Mouse (Mus musculus): ENCODE data around the gene Slc41a2.
"Not testable (repeated sequence)": the region's sequence is repeated elsewhere in the genome, so short reads cannot be mapped to it uniquely, and the experiment has no call there.

The Slc41a2 gene

DNA sequence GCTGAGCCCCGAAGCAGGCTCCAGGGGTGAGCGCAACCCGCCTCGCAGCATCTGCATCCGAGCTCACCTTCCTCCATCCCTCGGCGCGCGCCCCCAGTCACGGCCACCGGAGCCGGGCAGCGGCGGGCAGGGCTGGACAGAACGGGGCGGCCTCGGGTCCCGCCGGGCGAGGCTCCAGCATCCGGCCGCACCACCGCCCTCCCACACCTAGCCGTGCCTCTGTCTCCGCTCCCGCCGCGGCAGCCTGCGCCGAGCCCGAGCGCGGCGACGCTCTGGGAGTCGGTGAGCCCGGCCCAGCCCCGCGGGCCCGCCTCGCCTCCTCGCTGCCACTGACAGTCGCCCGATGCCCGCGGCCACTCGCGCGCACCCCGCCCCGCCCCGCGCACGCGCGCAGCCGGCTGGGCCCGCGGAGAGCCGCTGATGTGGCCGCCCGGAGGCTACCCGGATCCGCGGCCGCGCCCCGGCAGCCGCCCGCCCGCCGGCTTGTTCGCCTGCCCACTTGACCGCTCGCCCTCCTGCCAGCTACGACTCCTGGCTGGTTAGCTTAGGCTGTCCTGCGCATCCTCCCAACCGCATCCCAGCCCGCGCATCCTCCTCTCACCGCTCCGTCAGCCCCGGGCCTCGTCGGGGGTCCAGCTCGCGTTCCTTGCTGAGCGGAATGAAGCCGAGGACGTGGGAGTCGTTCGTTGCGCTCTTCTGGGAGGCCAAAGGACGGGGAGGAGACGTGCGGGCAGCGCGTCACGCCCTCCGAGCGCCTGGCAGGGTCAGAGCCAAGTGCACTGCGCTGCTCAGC lies at the start of gene Slc41a2:
TSS of gene Slc41a2 (minus strand) at position 724 of the 793 bp plus-strand sequence.
- peak; percentile 98 for DNase-seq

GRCm38 (mm10) chr10:83385330-83385910 lies 47.7 kb upstream of the Slc41a2 start:
- peak; percentile 22 for DNase-seq

GRCm38 (mm10) chr10:83384456-83385215 lies 47.0 kb upstream of the Slc41a2 start:
- DNase-seq: peak; percentile 37

- DNase-seq: peak; percentile 82
Observed at GRCm38 (mm10) chr10:83383863-83384262, 46.2 kb upstream of the Slc41a2 start.

GRCm38 (mm10) chr10:83382988-83383387 lies 45.3 kb upstream of the Slc41a2 start:
- peak; percentile 34 for DNase-seq

- DNase-seq: peak; percentile 42
Observed at GRCm38 (mm10) chr10:83382528-83382927, 44.8 kb upstream of the Slc41a2 start.

DNA sequence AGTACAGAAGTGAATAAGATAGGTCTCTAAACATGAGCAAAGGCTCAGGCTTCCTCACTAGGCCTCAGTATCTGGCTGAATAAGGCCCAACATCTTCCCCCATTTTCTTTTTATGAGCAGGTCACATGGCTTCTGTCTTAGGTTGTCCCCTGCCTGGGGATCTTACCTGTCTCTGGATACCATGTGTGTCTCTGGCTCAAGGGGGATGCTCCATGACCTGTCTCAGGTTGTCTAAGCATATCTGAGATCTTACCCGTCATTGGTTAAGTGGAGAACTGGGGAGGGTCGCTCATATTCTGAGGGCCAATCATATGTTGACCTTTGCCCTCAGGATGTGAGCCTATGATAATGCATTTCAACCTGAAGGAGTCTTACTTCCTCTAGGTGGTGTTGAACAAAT lies 42.8 kb upstream of the Slc41a2 start:
- peak; percentile 16 for DNase-seq

GRCm38 (mm10) chr10:83378083-83378833 lies 40.6 kb upstream of the Slc41a2 start:
- DNase-seq: peak; percentile 82

GRCm38 (mm10) chr10:83376911-83377682 lies 39.4 kb upstream of the Slc41a2 start:
- DNase-seq: peak; percentile 55

DNA sequence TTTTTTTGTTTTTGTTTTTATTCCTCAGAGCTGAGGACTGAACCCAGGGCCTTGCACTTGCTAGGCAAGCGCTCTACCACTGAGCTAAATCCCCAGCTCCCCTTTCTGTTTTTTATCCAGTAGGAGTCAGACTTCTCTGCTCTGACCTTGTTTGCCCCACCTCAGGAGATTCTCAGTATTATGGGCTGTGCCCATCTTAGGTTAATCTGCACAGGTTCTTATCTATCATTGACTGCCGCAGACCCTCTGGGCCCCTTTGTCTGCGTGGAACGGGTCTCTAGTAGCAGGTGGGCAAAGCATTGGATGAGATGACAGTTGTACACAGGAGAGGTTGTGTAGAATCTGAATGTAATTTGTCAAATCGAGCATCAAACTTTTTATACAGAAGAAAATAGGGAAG lies 37.8 kb upstream of the Slc41a2 start:
- not testable (repeated sequence) for DNase-seq

DNA sequence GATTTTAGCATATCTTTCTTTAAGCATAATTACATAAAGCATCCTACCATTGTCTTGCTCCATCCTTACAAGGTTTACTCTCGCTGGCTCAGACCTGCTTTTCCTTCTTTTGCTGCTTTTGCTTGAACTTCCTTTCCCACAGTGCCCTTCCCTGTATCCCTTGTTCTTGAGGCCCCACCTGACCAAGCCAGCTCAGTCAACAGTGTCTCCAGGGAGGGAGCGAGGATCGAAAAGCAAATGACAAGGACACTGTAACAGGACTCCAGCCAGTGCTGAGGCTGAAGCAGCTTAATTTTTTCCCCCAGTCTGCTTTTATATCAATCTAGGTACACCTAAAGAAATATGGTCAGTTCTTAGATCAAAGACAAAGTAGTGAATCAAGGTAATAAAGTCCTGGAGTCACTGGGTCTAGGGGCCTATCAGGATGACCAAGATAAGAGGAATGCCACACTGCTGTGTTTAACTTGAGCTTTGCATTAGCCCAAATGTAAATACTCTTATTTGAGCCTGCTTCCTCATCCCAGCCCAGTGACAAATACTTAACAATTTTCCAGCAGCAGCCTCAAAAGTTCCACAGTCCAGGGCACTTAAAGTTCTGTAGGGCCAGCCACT lies 36.5 kb upstream of the Slc41a2 start:
- no peak for DNase-seq

- DNase-seq: peak; percentile 85
Observed at GRCm38 (mm10) chr10:83368918-83369317, 31.2 kb upstream of the Slc41a2 start.

GRCm38 (mm10) chr10:83363451-83363850 lies 25.8 kb upstream of the Slc41a2 start:
- DNase-seq: no peak

DNA sequence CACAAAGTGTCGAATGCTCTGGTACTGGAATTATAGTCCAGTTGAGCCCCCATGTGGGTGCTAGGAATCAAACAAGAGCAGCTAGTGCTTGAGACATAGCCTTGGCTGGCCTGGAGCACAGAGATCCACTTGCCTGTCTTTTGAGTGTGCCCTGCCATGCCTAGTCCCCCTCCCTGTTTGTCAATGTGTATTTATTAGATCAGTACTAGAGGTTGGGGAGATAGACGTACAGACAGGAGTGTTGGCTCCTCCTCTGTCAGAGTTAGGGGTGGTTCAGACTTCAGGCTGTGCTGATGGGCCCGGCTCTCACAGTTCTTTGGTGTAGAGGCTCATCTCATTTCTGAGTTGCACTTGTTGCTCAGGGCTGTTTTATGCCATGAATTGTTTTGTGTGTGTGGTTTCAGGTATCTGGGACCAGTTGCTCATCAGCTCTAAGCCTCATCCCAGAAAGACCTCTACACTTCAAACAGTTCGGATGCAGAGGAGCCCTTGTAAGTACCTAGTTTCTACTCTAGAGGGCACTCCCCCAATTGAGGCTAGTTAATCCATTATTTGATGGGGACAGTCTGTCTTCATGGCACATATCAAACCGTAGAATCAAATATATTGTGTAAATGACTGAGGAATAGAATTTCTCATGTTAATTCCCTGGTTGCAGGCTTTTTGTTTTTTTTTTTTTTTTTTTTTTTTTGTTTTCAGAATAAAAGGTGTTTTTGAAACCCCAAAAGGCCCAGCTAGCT lies 24.1 kb upstream of the Slc41a2 start:
- DNase-seq: peak; percentile 91

DNA sequence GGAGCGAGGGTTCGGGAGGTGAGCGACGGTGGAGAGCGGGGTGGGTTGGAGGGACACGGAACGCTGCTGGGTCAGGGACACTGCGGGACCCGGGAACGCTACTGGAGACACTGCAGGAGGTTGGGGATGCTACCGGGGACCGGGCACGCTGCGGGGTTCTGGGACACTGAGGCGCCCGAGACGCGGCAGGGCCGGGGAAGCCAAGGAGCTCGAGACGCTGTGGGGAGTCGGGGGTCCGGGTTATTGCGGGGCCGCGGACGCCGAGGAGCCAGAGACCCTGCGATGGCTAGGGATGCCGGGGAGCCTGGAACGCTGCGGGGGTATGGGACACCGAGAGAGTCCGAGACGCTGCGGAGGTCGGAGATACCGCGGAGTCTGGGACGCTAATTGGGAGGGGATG lies 22.7 kb upstream of the Slc41a2 start:
- DNase-seq: no peak

GRCm38 (mm10) chr10:83359956-83360355 lies 22.3 kb upstream of the Slc41a2 start, which contains the start of gene D10Wsu102e:
TSS of gene D10Wsu102e (plus strand) at chr10:83360221.
- DNase-seq: peak; percentile 100

DNA sequence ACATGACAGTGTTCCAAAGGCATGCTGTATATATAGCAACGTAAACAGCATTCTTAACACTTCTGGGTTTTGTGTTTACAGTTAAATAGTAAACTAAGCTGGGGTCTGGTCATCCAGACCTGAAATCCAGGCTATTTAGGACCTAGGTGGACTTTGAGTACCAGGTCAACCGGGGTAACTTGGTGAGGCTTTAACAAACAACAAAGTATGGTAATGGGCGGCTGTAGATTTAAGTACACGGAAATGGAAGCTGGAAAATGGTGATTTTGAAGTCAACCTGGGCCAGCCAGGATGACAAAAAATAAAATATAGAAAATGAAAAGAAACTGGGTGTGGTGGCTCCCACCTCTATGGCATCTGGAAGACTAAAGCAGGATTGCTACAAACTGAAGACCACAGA lies 21.8 kb upstream of the Slc41a2 start:
- no peak for DNase-seq

- no peak for DNase-seq
Observed at GRCm38 (mm10) chr10:83356416-83356815, 18.7 kb upstream of the Slc41a2 start.

GRCm38 (mm10) chr10:83354333-83354719 lies 16.6 kb upstream of the Slc41a2 start:
- no peak for DNase-seq

GRCm38 (mm10) chr10:83353680-83354332 lies 16.1 kb upstream of the Slc41a2 start:
- peak; percentile 97 for DNase-seq
